Mouse (Mus musculus): ENCODE results near the gene Tlr9. TPM values are rescaled to one million over a fixed set of nuclear protein-coding genes. Genes with fewer than 3 reads are reported as not detected.
A peak's percentile ranks its signal among the peaks of the same experiment; 100 is the strongest.

Gene Tlr9
- 0.05 and 0.07 TPM in 2 replicates for polyA plus RNA-seq (2016; fragmentation: Nextera tagmentation; extraction: Ambion mirVana)

GRCm38 (mm10) chr9:106222261-106222851 lies at the start of gene Tlr9:
TSS of gene Tlr9 (plus strand) at chr9:106222598.
- Histone ChIP-seq H3K36me3 (no peaks in the 10 kb centered on the region), H3K27me3 (peaks cover 10% of the 10 kb centered on the region), H3K27ac (no peak within 1 kb of the TSS), H3K4me1 (peaks cover 9% of the 10 kb centered on the region), H3K4me3 (no peak within 1 kb of the TSS), H3K4me2 (replicated peaks) (no peak within 1 kb of the TSS), H3K9me3 (replicated peaks) (no peaks in the 10 kb centered on the region), H3K9ac (no peak within 1 kb of the TSS)
- no peak for ATAC-seq (ENCODE audit: low FRiP score)
- WGBS, result 81% methylated on average over 4 of the region's 4 CpGs

- ATAC-seq (ENCODE audit: low FRiP score), result no peak
- H3K4me1 ChIP-seq, result peaks cover 23% of the 10 kb centered on the region
Observed at GRCm38 (mm10) chr9:106173363-106173762, 49.0 kb upstream of the Tlr9 start.

GRCm38 (mm10) chr9:106175552-106176200 lies 46.7 kb upstream of the Tlr9 start:
- Histone ChIP-seq H3K27me3 (no peaks in the 10 kb centered on the region), H3K9ac (no peak overlapping the region), H3K36me3 (peaks cover 27% of the 10 kb centered on the region), H3K9me3 (replicated peaks) (no peaks in the 10 kb centered on the region), H3K27ac (no peak overlapping the region), H3K4me2 (replicated peaks) (no peak overlapping the region), H3K4me1 (peaks cover 20% of the 10 kb centered on the region), H3K4me3 (no peak overlapping the region)
- no peak for ATAC-seq (ENCODE audit: low FRiP score)
- WGBS, result 87% methylated on average over 3 of the region's 3 CpGs

More at GRCm38 (mm10) chr9:106173363-106173762, 49.0 kb upstream of the Tlr9 start:
- Histone ChIP-seq H3K36me3 (peaks cover 16% of the 10 kb centered on the region), H3K4me2 (replicated peaks) (peak overlapping the region; percentile 66), H3K9me3 (replicated peaks) (no peaks in the 10 kb centered on the region), H3K27me3 (no peaks in the 10 kb centered on the region), H3K9ac (no peak overlapping the region), H3K4me3 (peak overlapping the region; percentile 92), H3K27ac (no peak overlapping the region)
- WGBS, result 67% methylated on average over 2 of the region's 2 CpGs

GRCm38 (mm10) chr9:106176769-106177168 lies 45.6 kb upstream of the Tlr9 start:
- Histone ChIP-seq H3K4me1 (peaks cover 20% of the 10 kb centered on the region), H3K27ac (no peak overlapping the region), H3K36me3 (peaks cover 38% of the 10 kb centered on the region), H3K4me3 (no peak overlapping the region), H3K4me2 (replicated peaks) (no peak overlapping the region), H3K27me3 (no peaks in the 10 kb centered on the region), H3K9ac (no peak overlapping the region), H3K9me3 (replicated peaks) (no peaks in the 10 kb centered on the region)
- no peak for ATAC-seq (ENCODE audit: low FRiP score)
- WGBS, result 88% methylated on average over 5 of the region's 5 CpGs

- no peak overlapping the region for H3K4me2 ChIP-seq (replicated peaks)
- WGBS, result 92% methylated on average over 6 of the region's 6 CpGs
- no peak overlapping the region for H3K4me3 ChIP-seq
- no peaks in the 10 kb centered on the region for H3K9me3 ChIP-seq (replicated peaks)
- H3K4me1 ChIP-seq, result peaks cover 18% of the 10 kb centered on the region
- no peaks in the 10 kb centered on the region for H3K27me3 ChIP-seq
- H3K9ac ChIP-seq, result no peak overlapping the region
- H3K27ac ChIP-seq, result no peak overlapping the region
- no peak for ATAC-seq (ENCODE audit: low FRiP score)
- H3K36me3 ChIP-seq, result peaks cover 48% of the 10 kb centered on the region
Observed at GRCm38 (mm10) chr9:106177799-106178198, 44.6 kb upstream of the Tlr9 start.

- Histone ChIP-seq H3K4me1 (peaks cover 4% of the 10 kb centered on the region), H3K36me3 (peaks cover 64% of the 10 kb centered on the region), H3K27me3 (no peaks in the 10 kb centered on the region), H3K9me3 (replicated peaks) (no peaks in the 10 kb centered on the region), H3K9ac (no peak overlapping the region), H3K4me3 (no peak overlapping the region), H3K4me2 (replicated peaks) (no peak overlapping the region), H3K27ac (no peak overlapping the region)
- no peak for ATAC-seq (ENCODE audit: low FRiP score)
- 88% methylated on average over 2 of the region's 2 CpGs for WGBS
Observed at GRCm38 (mm10) chr9:106179454-106179853, 42.9 kb upstream of the Tlr9 start.

- 94% methylated on average over 3 of the region's 3 CpGs for WGBS
- Histone ChIP-seq H3K36me3 (peaks cover 69% of the 10 kb centered on the region), H3K9me3 (replicated peaks) (no peaks in the 10 kb centered on the region), H3K4me2 (replicated peaks) (no peak overlapping the region), H3K27ac (no peak overlapping the region), H3K4me1 (no peaks in the 10 kb centered on the region), H3K4me3 (no peak overlapping the region), H3K9ac (no peak overlapping the region), H3K27me3 (no peaks in the 10 kb centered on the region)
- no peak for ATAC-seq (ENCODE audit: low FRiP score)
Observed at GRCm38 (mm10) chr9:106179964-106180363, 42.4 kb upstream of the Tlr9 start.

GRCm38 (mm10) chr9:106182146-106182545 lies 40.3 kb upstream of the Tlr9 start:
- H3K9ac ChIP-seq, result no peak overlapping the region
- no peak overlapping the region for H3K4me2 ChIP-seq (replicated peaks)
- no peak for ATAC-seq (ENCODE audit: low FRiP score)
- no peaks in the 10 kb centered on the region for H3K9me3 ChIP-seq (replicated peaks)
- H3K36me3 ChIP-seq, result peaks cover 85% of the 10 kb centered on the region
- H3K27me3 ChIP-seq, result no peaks in the 10 kb centered on the region
- WGBS, result 95% methylated on average over 4 of the region's 4 CpGs
- H3K4me3 ChIP-seq, result no peak overlapping the region
- H3K27ac ChIP-seq, result no peak overlapping the region
- H3K4me1 ChIP-seq, result no peaks in the 10 kb centered on the region

- ATAC-seq (ENCODE audit: low FRiP score), result no peak
- Histone ChIP-seq H3K9ac (no peak overlapping the region), H3K36me3 (peaks cover 87% of the 10 kb centered on the region)
Observed at GRCm38 (mm10) chr9:106183996-106184395, 38.4 kb upstream of the Tlr9 start.

GRCm38 (mm10) chr9:106191355-106191754 lies 31.0 kb upstream of the Tlr9 start:
- ATAC-seq (ENCODE audit: low FRiP score), result no peak
- 100% methylated on average over 1 of the region's 1 CpGs for WGBS

More at GRCm38 (mm10) chr9:106183996-106184395, 38.4 kb upstream of the Tlr9 start:
- Histone ChIP-seq H3K4me3 (no peak overlapping the region), H3K27ac (no peak overlapping the region), H3K9me3 (replicated peaks) (no peaks in the 10 kb centered on the region), H3K4me2 (replicated peaks) (no peak overlapping the region), H3K4me1 (no peaks in the 10 kb centered on the region), H3K27me3 (no peaks in the 10 kb centered on the region)
- WGBS, result 94% methylated on average over 5 of the region's 5 CpGs

GRCm38 (mm10) chr9:106192024-106192423 lies 30.4 kb upstream of the Tlr9 start:
- no peak overlapping the region for H3K27ac ChIP-seq
- H3K4me1 ChIP-seq, result peaks cover 8% of the 10 kb centered on the region
- peaks cover 61% of the 10 kb centered on the region for H3K36me3 ChIP-seq
- H3K9me3 ChIP-seq (replicated peaks), result no peaks in the 10 kb centered on the region
- no peak overlapping the region for H3K4me3 ChIP-seq
- no peak for ATAC-seq (ENCODE audit: low FRiP score)
- no peak overlapping the region for H3K9ac ChIP-seq
- 93% methylated on average over 8 of the region's 8 CpGs for WGBS
- no peaks in the 10 kb centered on the region for H3K27me3 ChIP-seq
- no peak overlapping the region for H3K4me2 ChIP-seq (replicated peaks)

More at GRCm38 (mm10) chr9:106191355-106191754, 31.0 kb upstream of the Tlr9 start:
- Histone ChIP-seq H3K4me1 (peaks cover 8% of the 10 kb centered on the region), H3K27ac (no peak overlapping the region), H3K9me3 (replicated peaks) (no peaks in the 10 kb centered on the region), H3K27me3 (no peaks in the 10 kb centered on the region), H3K4me3 (no peak overlapping the region), H3K9ac (no peak overlapping the region), H3K4me2 (replicated peaks) (no peak overlapping the region), H3K36me3 (peaks cover 68% of the 10 kb centered on the region)

GRCm38 (mm10) chr9:106192998-106193397 lies 29.4 kb upstream of the Tlr9 start:
- Histone ChIP-seq H3K4me2 (replicated peaks) (no peak overlapping the region), H3K27me3 (no peaks in the 10 kb centered on the region), H3K36me3 (peaks cover 52% of the 10 kb centered on the region), H3K4me3 (no peak overlapping the region), H3K4me1 (peaks cover 11% of the 10 kb centered on the region), H3K9ac (no peak overlapping the region), H3K27ac (no peak overlapping the region), H3K9me3 (replicated peaks) (no peaks in the 10 kb centered on the region)
- no peak for ATAC-seq (ENCODE audit: low FRiP score)
- WGBS, result 83% methylated on average over 1 of the region's 1 CpGs

Data from hindbrain, embryonic 12.5 days (tissue).